Mouse (Mus musculus) brain, embryonic 14.5 days (tissue): Measurements from ENCODE around the gene Tmem104. TPM values are rescaled to one million over a fixed set of nuclear protein-coding genes. Genes with fewer than 3 reads are reported as not detected.
A peak's percentile ranks its signal among the peaks of the same experiment; 100 is the strongest.

Source experiments
- DNase-seq: peaks from one replicate; pipeline ENCODE4 v3.0.0-alpha.2; 2011; ENCODE audit warnings: low read depth
- CTCF ChIP-seq: fragments of 200-500 bp; IDR thresholded peaks from 2 replicates; pipeline ENCODE4 v1.5.1; 2012; ENCODE audit warnings: inconsistent platforms, mild to moderate bottlenecking, moderate library complexity, borderline replicate concordance; ENCODE audit not compliant: insufficient read depth, insufficient read length; ENCODE audit errors: extremely low read depth
- POLR2A ChIP-seq: fragments of 200-500 bp; IDR thresholded peaks from 2 replicates; pipeline ENCODE4 v1.6.1; 2012; ENCODE audit warnings: mild to moderate bottlenecking, inconsistent platforms, borderline replicate concordance; ENCODE audit not compliant: poor library complexity, insufficient read depth, insufficient read length, severe bottlenecking; ENCODE audit errors: extremely low read depth
- polyA plus RNA-seq: library from polyadenylated mRNA; depleted of rRNA; stranded (reverse); fragments of >200 nt; gene quantifications from 2 replicates; pipeline ENCODE4 v1.2.3, GENCODE M21; 2012

Gene Tmem104
- polyA plus RNA-seq, 1 experiment: 10.7 TPM

DNA sequence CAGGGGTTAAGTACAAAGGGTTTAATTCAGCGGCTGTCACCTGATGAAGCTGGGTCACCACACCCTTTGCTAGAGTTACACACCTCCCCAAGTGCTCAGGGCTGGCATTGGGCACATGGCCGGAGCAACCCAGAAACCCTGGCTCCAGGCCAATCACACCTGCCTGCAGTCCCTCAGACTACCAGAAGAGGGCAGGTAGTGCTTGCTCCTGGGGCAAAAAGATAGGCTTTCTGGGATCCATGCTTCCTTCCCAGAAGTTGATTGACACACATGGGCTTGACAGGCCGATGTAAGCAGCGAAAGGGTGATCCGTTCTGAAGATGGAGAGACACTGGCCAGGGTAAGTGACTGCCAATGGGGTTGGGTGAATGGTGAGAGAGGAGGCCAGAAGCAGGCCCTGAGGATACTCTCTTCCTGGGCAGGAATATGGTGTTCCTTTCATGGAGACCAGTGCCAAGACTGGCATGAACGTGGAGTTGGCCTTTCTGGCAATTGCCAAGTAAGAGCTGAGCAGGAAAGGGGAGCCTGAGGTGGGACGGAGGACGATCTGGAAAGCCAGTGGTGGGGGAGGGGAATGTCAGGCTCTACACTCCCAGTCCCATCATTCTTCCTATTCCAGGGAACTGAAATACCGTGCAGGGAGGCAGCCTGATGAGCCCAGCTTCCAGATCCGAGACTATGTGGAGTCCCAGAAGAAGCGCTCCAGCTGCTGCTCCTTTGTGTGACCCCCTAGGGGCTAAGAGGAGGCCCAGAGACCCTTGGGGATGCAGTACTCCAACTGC is 27.1 kb upstream of the Tmem104 start:
- no peak for DNase-seq
- TF ChIP-seq CTCF (peak; percentile 70), POLR2A (no peak)

DNA sequence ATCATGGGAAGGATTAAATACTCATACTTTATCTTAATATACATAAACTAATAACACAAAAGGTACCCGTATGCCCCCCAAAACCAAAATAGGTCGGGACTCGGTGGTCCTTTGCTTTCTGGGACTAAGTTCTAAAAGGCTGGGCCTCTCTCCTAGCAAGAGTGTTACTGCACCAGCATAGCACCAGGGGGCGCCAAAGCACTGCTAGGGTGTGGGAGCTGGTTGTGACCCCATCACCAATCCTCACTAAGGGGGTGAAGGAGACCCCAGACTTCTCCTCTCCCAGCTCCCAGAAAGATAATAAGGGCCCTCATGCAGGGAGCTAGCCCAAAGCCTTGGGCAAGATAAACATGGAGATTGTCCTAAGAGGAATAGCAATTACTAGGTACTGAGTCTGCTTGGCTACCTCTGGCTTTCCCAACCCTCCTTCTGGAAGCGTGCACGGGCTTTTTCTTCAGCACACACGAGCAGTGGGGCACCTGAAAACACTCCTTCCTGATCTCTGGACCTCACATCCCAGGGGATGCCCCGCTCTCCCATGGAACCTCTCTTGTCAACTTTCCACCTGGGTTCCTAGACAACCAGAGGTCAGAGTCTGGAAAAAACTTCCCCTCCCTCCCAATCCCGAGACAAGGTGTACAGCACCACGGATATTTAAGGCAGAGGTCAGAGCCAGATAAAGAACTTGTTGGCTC is 26.3 kb upstream of the Tmem104 start:
- DNase-seq: peak; percentile 70
- peak; percentile 87 for TF ChIP-seq CTCF
- no peak for TF ChIP-seq POLR2A

DNA sequence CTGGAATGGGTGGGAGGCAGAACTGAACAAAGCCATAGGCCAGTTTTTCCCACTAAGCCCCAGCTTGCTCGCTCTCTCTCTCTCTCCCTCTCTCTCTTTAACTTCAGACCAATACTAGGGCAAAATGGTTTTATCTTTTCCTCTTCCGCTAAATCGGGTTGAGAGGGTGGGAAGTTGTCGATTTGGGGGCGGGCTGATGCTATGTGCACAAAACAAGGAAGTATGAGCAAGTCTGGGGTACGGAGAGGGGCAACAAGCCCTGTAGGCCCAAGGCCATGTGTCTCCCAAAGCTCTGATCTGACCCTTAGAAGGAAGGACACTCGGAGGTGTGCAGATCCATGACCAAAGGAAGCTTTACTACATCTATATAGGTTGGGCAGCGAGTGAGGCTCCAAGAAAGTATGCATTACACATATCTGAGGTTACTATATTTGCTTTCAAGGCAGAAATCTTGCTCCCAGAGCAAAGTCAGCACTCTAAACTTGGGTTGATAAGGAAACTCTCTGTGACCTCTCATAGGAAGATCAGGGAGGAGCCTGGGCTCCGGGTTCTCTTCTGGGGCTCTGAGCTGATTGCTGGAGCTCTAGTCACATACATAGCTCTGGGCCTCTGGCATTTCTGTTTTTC is 25.6 kb upstream of the Tmem104 start:
- TF ChIP-seq POLR2A: no peak
- TF ChIP-seq CTCF: no peak
- no peak for DNase-seq

GRCm38 (mm10) chr11:115162205-115162601 is 25.1 kb upstream of the Tmem104 start:
- no peak for TF ChIP-seq POLR2A
- no peak for TF ChIP-seq CTCF
- no peak for DNase-seq

- DNase-seq: peak; percentile 98
- TF ChIP-seq CTCF: no peak
- peak; percentile 80; the same call in 1 of the 2 replicates for TF ChIP-seq POLR2A
Observed at GRCm38 (mm10) chr11:115162832-115163480, 24.3 kb upstream of the Tmem104 start, which contains the start of gene Slc9a3r1. TSS of gene Slc9a3r1 (plus strand) at chr11:115163341.

- DNase-seq: peak; percentile 69
- TF ChIP-seq CTCF (peak; percentile 34; the same call in 1 of the 2 replicates), POLR2A (no peak)
Observed at GRCm38 (mm10) chr11:115163568-115164150, 23.6 kb upstream of the Tmem104 start.

DNA sequence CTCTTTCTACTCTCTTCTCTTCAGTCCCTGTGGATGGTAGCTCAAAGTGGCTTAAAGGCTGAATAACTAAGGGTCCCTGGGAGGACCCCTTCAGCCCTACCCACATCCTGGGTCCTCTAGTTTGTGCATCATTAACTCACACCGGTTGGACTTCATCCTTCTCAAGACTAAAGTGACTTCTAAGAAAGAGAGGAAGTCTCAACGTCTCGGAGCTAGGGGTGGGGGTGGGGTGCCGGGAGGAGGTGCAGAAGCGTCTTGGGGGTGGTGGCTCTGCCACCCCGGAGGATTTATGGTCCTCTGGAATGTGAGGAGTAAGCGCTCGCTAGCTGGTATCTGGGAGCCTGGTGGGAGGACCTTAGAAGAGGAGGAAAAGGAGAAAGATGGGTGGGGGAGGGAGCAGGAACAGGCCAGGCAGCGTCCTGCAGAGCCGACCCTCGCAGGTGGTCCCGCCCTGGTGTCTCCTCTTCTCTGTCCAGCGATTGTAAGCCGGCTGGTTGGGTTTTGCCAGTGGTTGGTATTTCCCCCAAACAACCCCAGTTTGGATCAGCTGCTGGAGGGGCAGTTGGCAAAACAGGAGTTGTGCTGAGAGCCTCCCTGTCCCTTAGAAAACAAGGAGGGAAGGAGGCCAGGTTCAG is 22.8 kb upstream of the Tmem104 start:
- TF ChIP-seq POLR2A (no peak), CTCF (no peak)
- no peak for DNase-seq

DNA sequence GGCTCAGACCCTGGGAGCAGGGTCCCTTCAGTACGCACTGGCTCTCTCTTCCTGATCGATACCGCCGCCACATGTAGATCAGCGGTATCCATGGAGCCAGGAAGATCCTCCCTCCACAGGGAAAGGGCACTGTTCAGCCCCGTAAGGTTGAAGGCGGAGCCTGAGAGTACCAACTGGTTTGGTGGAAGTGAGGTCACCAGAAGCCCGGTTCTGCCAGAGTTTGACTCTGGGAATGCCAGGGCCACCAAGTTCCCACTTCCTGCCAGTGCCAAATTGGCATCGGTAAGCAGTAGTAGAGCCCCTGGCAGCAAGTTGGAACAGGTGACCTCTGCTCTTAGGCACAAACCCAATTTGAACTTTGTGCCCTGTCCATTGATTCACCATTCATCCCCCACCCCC is 22.3 kb upstream of the Tmem104 start:
- no peak for DNase-seq
- no peak for TF ChIP-seq POLR2A
- TF ChIP-seq CTCF: no peak

DNA sequence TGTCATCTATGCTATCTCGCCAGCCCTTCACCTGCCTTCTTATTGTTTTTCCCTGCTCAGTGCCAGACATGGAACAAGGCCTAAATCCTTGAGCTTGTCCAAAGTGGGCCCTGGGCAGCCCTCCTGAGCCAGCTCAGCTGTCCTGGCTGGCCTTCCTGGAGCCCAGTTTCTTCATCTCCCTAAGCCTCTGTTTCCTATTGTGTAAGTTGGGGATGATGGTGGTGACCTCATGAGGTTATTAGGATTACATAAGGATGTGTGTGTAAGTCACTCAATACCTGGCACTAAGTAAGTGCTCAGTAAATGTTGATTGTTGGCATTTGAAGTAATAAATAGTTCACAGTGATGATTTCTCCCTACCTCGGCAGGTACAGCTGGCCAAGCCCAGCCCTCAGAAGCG is 20.5 kb upstream of the Tmem104 start:
- DNase-seq: no peak
- no peak for TF ChIP-seq POLR2A
- TF ChIP-seq CTCF: no peak

GRCm38 (mm10) chr11:115167631-115168249 is 19.5 kb upstream of the Tmem104 start:
- TF ChIP-seq CTCF: no peak
- TF ChIP-seq POLR2A: no peak
- no peak for DNase-seq
